Mouse (Mus musculus): ENCODE results near the gene Ran. TPM values are rescaled to one million over a fixed set of nuclear protein-coding genes. Genes with fewer than 3 reads are reported as not detected.

Ran gene
- polyA plus RNA-seq, 1 experiment from 2014 or later, result 755 TPM

- no peak overlapping the region for H3K4me3 ChIP-seq
- H3K27me3 ChIP-seq (ENCODE audit: insufficient read depth, poor library complexity, severe bottlenecking), result no peaks in the 10 kb centered on the region
- no peak for DNase-seq (ENCODE audit: low spot score)
- H3K36me3 ChIP-seq, result no peaks in the 10 kb centered on the region
- no peaks in the 10 kb centered on the region for H3K9me3 ChIP-seq
- 76% methylated on average over 9 of the region's 9 CpGs for WGBS
- H3K27ac ChIP-seq, result no peak overlapping the region
- no peaks in the 10 kb centered on the region for H3K4me1 ChIP-seq
These were observed 34.9 kb downstream of the Ran start for GRCm38 (mm10) chr5:129054675-129055284.

DNA sequence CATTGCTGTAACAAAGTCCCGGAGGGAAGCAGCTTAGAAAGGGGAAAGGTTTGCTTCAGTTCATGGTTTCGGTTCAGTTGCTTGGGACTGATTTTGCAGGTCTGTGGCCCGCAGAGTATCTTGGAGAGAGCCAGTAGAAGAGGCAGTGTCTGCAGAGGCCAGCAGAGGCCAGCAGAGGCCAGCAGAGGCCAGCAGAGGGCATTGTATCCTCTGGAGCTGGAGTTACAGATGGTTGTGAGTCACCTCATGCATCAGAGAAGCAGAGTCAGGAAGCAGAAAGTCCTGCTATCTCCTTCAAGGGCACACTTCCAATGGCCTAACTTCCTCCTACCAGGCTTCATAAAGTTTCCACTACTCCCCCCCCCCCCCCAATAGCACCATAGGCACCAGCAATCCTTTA lies 39.2 kb downstream of the Ran start:
- Histone ChIP-seq H3K4me1 (peaks cover 8% of the 10 kb centered on the region), H3K4me3 (no peak overlapping the region), H3K9me3 (no peaks in the 10 kb centered on the region), H3K27ac (no peak overlapping the region), H3K27me3 (ENCODE audit: insufficient read depth, poor library complexity, severe bottlenecking) (peaks cover 31% of the 10 kb centered on the region), H3K36me3 (no peaks in the 10 kb centered on the region)
- 78% methylated on average over 3 of the region's 3 CpGs for WGBS
- DNase-seq (ENCODE audit: low spot score), result no peak

GRCm38 (mm10) chr5:129061579-129061978 lies 41.7 kb downstream of the Ran start:
- H3K27me3 ChIP-seq (ENCODE audit: insufficient read depth, poor library complexity, severe bottlenecking), result peaks cover 34% of the 10 kb centered on the region
- H3K4me1 ChIP-seq, result peaks cover 8% of the 10 kb centered on the region
- no peak overlapping the region for H3K4me3 ChIP-seq
- no peaks in the 10 kb centered on the region for H3K36me3 ChIP-seq
- peak; percentile 81 for DNase-seq (ENCODE audit: low spot score)
- no peaks in the 10 kb centered on the region for H3K9me3 ChIP-seq
- WGBS, result 22% methylated on average over 13 of the region's 13 CpGs
- no peak overlapping the region for H3K27ac ChIP-seq

GRCm38 (mm10) chr5:129063037-129063791 lies 43.3 kb downstream of the Ran start:
- DNase-seq (ENCODE audit: low spot score), result peak; percentile 85
- H3K36me3 ChIP-seq, result no peaks in the 10 kb centered on the region
- peak overlapping the region; percentile 33 for H3K4me3 ChIP-seq
- no peaks in the 10 kb centered on the region for H3K9me3 ChIP-seq
- 11% methylated on average over 21 of the region's 21 CpGs for WGBS
- H3K4me1 ChIP-seq, result peaks cover 8% of the 10 kb centered on the region
- no peak overlapping the region for H3K27ac ChIP-seq
- peaks cover 34% of the 10 kb centered on the region for H3K27me3 ChIP-seq (ENCODE audit: insufficient read depth, poor library complexity, severe bottlenecking)

GRCm38 (mm10) chr5:129063792-129064087 lies 43.9 kb downstream of the Ran start:
- no peak overlapping the region for H3K27ac ChIP-seq
- 45% methylated on average over 8 of the region's 8 CpGs for WGBS
- no peaks in the 10 kb centered on the region for H3K36me3 ChIP-seq
- H3K4me1 ChIP-seq, result peaks cover 8% of the 10 kb centered on the region
- no peaks in the 10 kb centered on the region for H3K9me3 ChIP-seq
- peak overlapping the region; percentile 33; the same call in 1 of the 2 replicates for H3K4me3 ChIP-seq
- peaks cover 34% of the 10 kb centered on the region for H3K27me3 ChIP-seq (ENCODE audit: insufficient read depth, poor library complexity, severe bottlenecking)
- DNase-seq (ENCODE audit: low spot score), result no peak

DNA sequence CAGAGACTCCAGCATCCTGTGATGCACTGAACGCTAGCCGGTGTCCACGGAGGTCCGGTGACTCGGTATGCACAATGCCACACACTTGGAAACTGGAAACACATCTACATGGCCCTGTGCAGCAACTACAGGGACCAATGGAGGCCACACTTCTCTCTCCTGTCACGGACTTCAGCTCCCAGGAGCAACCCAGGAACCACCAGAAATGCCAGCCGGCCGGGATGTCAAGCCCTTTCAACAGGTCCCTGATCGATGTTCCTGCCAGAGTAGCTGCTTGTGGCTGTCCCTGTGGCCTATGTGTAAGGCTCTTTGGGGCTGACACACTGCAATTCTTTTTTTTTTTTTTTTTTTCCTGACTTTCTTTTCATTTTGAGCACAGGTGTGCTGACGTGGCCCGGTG lies 44.3 kb downstream of the Ran start:
- DNase-seq (ENCODE audit: low spot score), result no peak
- Histone ChIP-seq H3K36me3 (no peaks in the 10 kb centered on the region), H3K27me3 (ENCODE audit: insufficient read depth, poor library complexity, severe bottlenecking) (peaks cover 34% of the 10 kb centered on the region), H3K27ac (no peak overlapping the region), H3K9me3 (no peaks in the 10 kb centered on the region), H3K4me1 (peaks cover 8% of the 10 kb centered on the region), H3K4me3 (no peak overlapping the region)
- 69% methylated on average over 11 of the region's 11 CpGs for WGBS

- no peak overlapping the region for H3K4me3 ChIP-seq
- H3K9me3 ChIP-seq, result no peaks in the 10 kb centered on the region
- H3K4me1 ChIP-seq, result peaks cover 8% of the 10 kb centered on the region
- 71% methylated on average over 12 of the region's 12 CpGs for WGBS
- H3K36me3 ChIP-seq, result no peaks in the 10 kb centered on the region
- peaks cover 29% of the 10 kb centered on the region for H3K27me3 ChIP-seq (ENCODE audit: insufficient read depth, poor library complexity, severe bottlenecking)
- no peak overlapping the region for H3K27ac ChIP-seq
- DNase-seq (ENCODE audit: low spot score), result no peak
These were observed 45.4 kb downstream of the Ran start for GRCm38 (mm10) chr5:129065301-129065700.

- WGBS, result 74% methylated on average over 9 of the region's 9 CpGs
- no peaks in the 10 kb centered on the region for H3K9me3 ChIP-seq
- H3K27me3 ChIP-seq (ENCODE audit: insufficient read depth, poor library complexity, severe bottlenecking), result peaks cover 23% of the 10 kb centered on the region
- H3K4me1 ChIP-seq, result peaks cover 8% of the 10 kb centered on the region
- H3K4me3 ChIP-seq, result no peak overlapping the region
- no peaks in the 10 kb centered on the region for H3K36me3 ChIP-seq
- DNase-seq (ENCODE audit: low spot score), result no peak
- no peak overlapping the region for H3K27ac ChIP-seq
These were observed 46.1 kb downstream of the Ran start for GRCm38 (mm10) chr5:129065946-129066345.

DNA sequence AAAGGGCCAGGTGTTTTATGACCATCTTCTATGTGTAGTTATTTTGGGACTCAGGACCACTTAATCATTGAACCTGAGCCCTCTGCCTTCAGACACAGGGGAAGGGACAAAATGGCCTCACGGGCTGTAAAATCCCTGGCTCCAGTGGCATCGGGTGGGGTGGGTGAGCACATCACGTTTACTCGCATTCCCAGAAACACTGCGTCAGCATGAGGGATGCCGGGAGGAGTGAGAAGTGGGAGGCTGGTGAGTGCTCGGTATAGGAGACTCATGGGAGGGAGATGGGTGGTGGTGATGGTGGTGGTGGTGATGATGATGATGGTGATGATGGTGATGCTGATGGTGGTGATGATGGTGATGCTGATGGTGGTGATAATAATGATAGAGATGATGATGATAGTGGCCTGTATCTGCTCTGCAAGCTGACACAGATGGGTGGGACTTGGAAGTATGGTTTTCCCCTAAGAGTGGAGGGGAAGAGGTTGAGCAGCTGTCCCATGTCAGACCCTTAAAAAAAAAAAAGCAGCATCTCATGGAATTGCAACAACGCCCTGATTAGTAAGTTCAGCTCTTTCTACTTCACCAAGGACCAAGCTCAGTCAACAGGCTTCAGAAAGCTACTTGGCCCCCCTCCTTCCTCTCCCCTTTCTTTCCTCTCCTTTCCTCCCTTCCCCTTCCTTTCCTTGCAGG lies 46.8 kb downstream of the Ran start:
- H3K27me3 ChIP-seq (ENCODE audit: insufficient read depth, poor library complexity, severe bottlenecking), result peaks cover 18% of the 10 kb centered on the region
- peaks cover 8% of the 10 kb centered on the region for H3K4me1 ChIP-seq
- H3K27ac ChIP-seq, result no peak overlapping the region
- no peak overlapping the region for H3K4me3 ChIP-seq
- WGBS, result 86% methylated on average over 8 of the region's 8 CpGs
- no peak for DNase-seq (ENCODE audit: low spot score)
- no peaks in the 10 kb centered on the region for H3K36me3 ChIP-seq
- H3K9me3 ChIP-seq, result no peaks in the 10 kb centered on the region

DNA sequence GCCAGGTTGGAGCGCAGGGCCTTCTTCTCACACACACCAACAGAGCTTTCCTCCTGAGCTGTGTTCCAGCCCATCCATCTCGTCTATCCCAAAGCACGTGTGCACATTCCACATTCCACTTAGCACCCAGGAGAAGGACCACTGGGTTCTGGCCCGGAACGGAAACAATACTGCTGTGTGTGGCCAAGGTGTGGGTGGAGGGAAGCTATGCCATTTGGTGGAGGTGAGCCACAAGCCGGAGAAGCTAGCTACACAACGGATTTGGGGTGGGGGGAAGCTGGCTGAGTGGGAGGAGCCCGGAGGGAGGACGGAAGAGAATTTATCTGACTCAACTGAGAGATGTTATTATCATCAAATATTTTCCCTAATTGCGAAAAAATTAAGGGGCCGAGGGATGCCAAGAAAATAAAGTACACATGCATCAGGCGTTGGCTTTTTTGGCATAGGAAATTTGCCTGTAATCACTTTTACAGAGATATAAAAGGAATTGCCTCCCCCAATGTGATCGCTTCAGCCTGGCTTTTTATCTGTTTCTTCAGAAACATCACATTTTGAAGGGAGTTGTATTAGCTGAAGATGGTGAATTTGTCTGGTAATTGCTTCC lies 47.5 kb downstream of the Ran start:
- H3K9me3 ChIP-seq, result no peaks in the 10 kb centered on the region
- no peaks in the 10 kb centered on the region for H3K36me3 ChIP-seq
- peaks cover 8% of the 10 kb centered on the region for H3K4me1 ChIP-seq
- DNase-seq (ENCODE audit: low spot score), result no peak
- H3K4me3 ChIP-seq, result no peak overlapping the region
- no peak overlapping the region for H3K27ac ChIP-seq
- peaks cover 12% of the 10 kb centered on the region for H3K27me3 ChIP-seq (ENCODE audit: insufficient read depth, poor library complexity, severe bottlenecking)
- WGBS, result 65% methylated on average over 13 of the region's 13 CpGs

- H3K4me3 ChIP-seq, result no peak overlapping the region
- H3K9me3 ChIP-seq, result no peaks in the 10 kb centered on the region
- H3K36me3 ChIP-seq, result no peaks in the 10 kb centered on the region
- H3K27ac ChIP-seq, result no peak overlapping the region
- H3K4me1 ChIP-seq, result 0 out of 2 replicates have a peak, but pooled peaks cover 2% of the 10 kb centered on the region
- DNase-seq (ENCODE audit: low spot score), result no peak
- no peaks in the 10 kb centered on the region for H3K27me3 ChIP-seq (ENCODE audit: insufficient read depth, poor library complexity, severe bottlenecking)
- WGBS, result 78% methylated on average over 14 of the region's 14 CpGs
These were observed 52.0 kb downstream of the Ran start for GRCm38 (mm10) chr5:129071761-129072280.

DNA sequence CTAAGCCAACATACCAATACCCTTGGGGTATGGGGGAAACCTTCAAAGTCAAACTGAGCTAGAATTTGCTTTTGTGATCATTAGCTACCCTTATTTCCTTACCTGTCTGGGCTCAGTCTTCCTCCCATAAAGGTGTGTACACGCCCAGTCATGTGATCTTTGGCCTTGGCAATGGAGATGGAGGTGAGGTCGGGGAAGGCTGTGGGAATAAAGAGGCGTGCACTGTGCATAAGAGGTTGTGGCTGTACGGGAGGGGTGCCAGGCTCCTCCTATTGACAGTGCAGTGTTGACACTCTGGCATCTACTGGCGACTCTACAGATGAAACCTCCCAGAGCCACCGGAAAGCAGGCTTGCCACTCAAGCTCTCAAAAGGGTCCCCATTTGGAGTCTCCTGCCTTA lies 53.5 kb downstream of the Ran start:
- DNase-seq (ENCODE audit: low spot score), result no peak
- H3K9me3 ChIP-seq, result no peaks in the 10 kb centered on the region
- no peaks in the 10 kb centered on the region for H3K36me3 ChIP-seq
- H3K4me1 ChIP-seq, result 0 out of 2 replicates have a peak, but pooled peaks cover 2% of the 10 kb centered on the region
- WGBS, result 66% methylated on average over 6 of the region's 6 CpGs
- no peak overlapping the region for H3K27ac ChIP-seq
- H3K27me3 ChIP-seq (ENCODE audit: insufficient read depth, poor library complexity, severe bottlenecking), result no peaks in the 10 kb centered on the region
- no peak overlapping the region for H3K4me3 ChIP-seq

Measured in heart, embryonic 10.5 days (tissue).